Mouse (Mus musculus): Measurements from ENCODE around the gene Dennd1b. TPM values are rescaled to one million over a fixed set of nuclear protein-coding genes. Genes with fewer than 3 reads are reported as not detected.
A peak's percentile ranks its signal among the peaks of the same experiment; 100 is the strongest.

Dennd1b gene
- polyA plus RNA-seq, 1 experiment from 2014 or later: 10.4 TPM

- Histone ChIP-seq H3K4me1 (ENCODE audit: control insufficient read depth, insufficient read depth, low read length) (no peaks in the 10 kb centered on the region), H3K4me2 (ENCODE audit: low read depth, low read length) (no peak overlapping the region), H3K9me3 (ENCODE audit: control insufficient read depth, low read length) (no peaks in the 10 kb centered on the region), H3K36me3 (ENCODE audit: control insufficient read depth, insufficient read depth, low read length) (no peaks in the 10 kb centered on the region), H3K9ac (ENCODE audit: low read depth, low read length) (no peak overlapping the region), H3K4me3 (ENCODE audit: low read depth, low read length) (no peak overlapping the region), H3K27ac (replicated peaks; ENCODE audit: low read depth, low read length) (no peak overlapping the region), H3K27me3 (replicated peaks; ENCODE audit: control insufficient read depth, insufficient read depth, low read length) (no peaks in the 10 kb centered on the region)
- 0 out of 2 replicates have a peak, but pooled peaks have one; percentile 6 for ATAC-seq (ENCODE audit: low read depth)
- 44% methylated on average over 4 of the region's 4 CpGs for WGBS
- peak; percentile 27 for DNase-seq (ENCODE audit: low spot score)
Observed at GRCm38 (mm10) chr1:139038074-139038473, 74.8 kb downstream of the Dennd1b start.

GRCm38 (mm10) chr1:139038620-139039019 is 75.4 kb downstream of the Dennd1b start:
- 43% methylated on average over 3 of the region's 3 CpGs for WGBS
- DNase-seq (ENCODE audit: low spot score): no peak
- Histone ChIP-seq H3K27ac (replicated peaks; ENCODE audit: low read depth, low read length) (no peak overlapping the region), H3K27me3 (replicated peaks; ENCODE audit: control insufficient read depth, insufficient read depth, low read length) (no peaks in the 10 kb centered on the region), H3K4me1 (ENCODE audit: control insufficient read depth, insufficient read depth, low read length) (no peaks in the 10 kb centered on the region), H3K4me3 (ENCODE audit: low read depth, low read length) (no peak overlapping the region), H3K4me2 (ENCODE audit: low read depth, low read length) (no peak overlapping the region), H3K9ac (ENCODE audit: low read depth, low read length) (no peak overlapping the region), H3K9me3 (ENCODE audit: control insufficient read depth, low read length) (no peaks in the 10 kb centered on the region), H3K36me3 (ENCODE audit: control insufficient read depth, insufficient read depth, low read length) (no peaks in the 10 kb centered on the region)
- no peak for ATAC-seq (ENCODE audit: low read depth)

GRCm38 (mm10) chr1:139039529-139040230 is 76.4 kb downstream of the Dennd1b start:
- H3K4me2 ChIP-seq (ENCODE audit: low read depth, low read length): no peak overlapping the region
- WGBS: 61% methylated on average over 7 of the region's 7 CpGs
- H3K27ac ChIP-seq (replicated peaks; ENCODE audit: low read depth, low read length): no peak overlapping the region
- no peaks in the 10 kb centered on the region for H3K9me3 ChIP-seq (ENCODE audit: control insufficient read depth, low read length)
- H3K27me3 ChIP-seq (replicated peaks; ENCODE audit: control insufficient read depth, insufficient read depth, low read length): no peaks in the 10 kb centered on the region
- no peaks in the 10 kb centered on the region for H3K4me1 ChIP-seq (ENCODE audit: control insufficient read depth, insufficient read depth, low read length)
- no peaks in the 10 kb centered on the region for H3K36me3 ChIP-seq (ENCODE audit: control insufficient read depth, insufficient read depth, low read length)
- no peak overlapping the region for H3K9ac ChIP-seq (ENCODE audit: low read depth, low read length)
- DNase-seq (ENCODE audit: low spot score) (peak; percentile 14), ATAC-seq (ENCODE audit: low read depth) (no peak)
- no peak overlapping the region for H3K4me3 ChIP-seq (ENCODE audit: low read depth, low read length)

- Histone ChIP-seq H3K4me3 (ENCODE audit: low read depth, low read length) (no peak overlapping the region), H3K9ac (ENCODE audit: low read depth, low read length) (no peak overlapping the region), H3K27ac (replicated peaks; ENCODE audit: low read depth, low read length) (no peak overlapping the region), H3K4me1 (ENCODE audit: control insufficient read depth, insufficient read depth, low read length) (no peaks in the 10 kb centered on the region), H3K9me3 (ENCODE audit: control insufficient read depth, low read length) (no peaks in the 10 kb centered on the region), H3K4me2 (ENCODE audit: low read depth, low read length) (no peak overlapping the region), H3K27me3 (replicated peaks; ENCODE audit: control insufficient read depth, insufficient read depth, low read length) (no peaks in the 10 kb centered on the region), H3K36me3 (ENCODE audit: control insufficient read depth, insufficient read depth, low read length) (no peaks in the 10 kb centered on the region)
- DNase-seq (ENCODE audit: low spot score) (no peak), ATAC-seq (ENCODE audit: low read depth) (no peak)
- WGBS: 32% methylated on average over 6 of the region's 6 CpGs
Observed at GRCm38 (mm10) chr1:139049075-139049474, 85.8 kb downstream of the Dennd1b start.

- Histone ChIP-seq H3K27me3 (replicated peaks; ENCODE audit: control insufficient read depth, insufficient read depth, low read length) (no peaks in the 10 kb centered on the region), H3K4me1 (ENCODE audit: control insufficient read depth, insufficient read depth, low read length) (no peaks in the 10 kb centered on the region), H3K9me3 (ENCODE audit: control insufficient read depth, low read length) (no peaks in the 10 kb centered on the region), H3K4me2 (ENCODE audit: low read depth, low read length) (no peak overlapping the region), H3K9ac (ENCODE audit: low read depth, low read length) (no peak overlapping the region), H3K27ac (replicated peaks; ENCODE audit: low read depth, low read length) (no peak overlapping the region), H3K4me3 (ENCODE audit: low read depth, low read length) (no peak overlapping the region), H3K36me3 (ENCODE audit: control insufficient read depth, insufficient read depth, low read length) (no peaks in the 10 kb centered on the region; the same call in 1 of the 2 replicates)
- peak; percentile 10 for DNase-seq (ENCODE audit: low spot score)
- 64% methylated on average over 11 of the region's 11 CpGs for WGBS
- ATAC-seq (ENCODE audit: low read depth): 0 out of 2 replicates have a peak, but pooled peaks have one; percentile 30
Observed at GRCm38 (mm10) chr1:139049881-139050472, 86.7 kb downstream of the Dennd1b start.

- Histone ChIP-seq H3K36me3 (ENCODE audit: control insufficient read depth, insufficient read depth, low read length) (no peaks in the 10 kb centered on the region; the same call in 1 of the 2 replicates), H3K27ac (replicated peaks; ENCODE audit: low read depth, low read length) (no peak overlapping the region), H3K4me3 (ENCODE audit: low read depth, low read length) (no peak overlapping the region), H3K4me2 (ENCODE audit: low read depth, low read length) (no peak overlapping the region), H3K9ac (ENCODE audit: low read depth, low read length) (no peak overlapping the region), H3K4me1 (ENCODE audit: control insufficient read depth, insufficient read depth, low read length) (no peaks in the 10 kb centered on the region), H3K27me3 (replicated peaks; ENCODE audit: control insufficient read depth, insufficient read depth, low read length) (no peaks in the 10 kb centered on the region), H3K9me3 (ENCODE audit: control insufficient read depth, low read length) (no peaks in the 10 kb centered on the region)
- DNase-seq (ENCODE audit: low spot score) (no peak), ATAC-seq (ENCODE audit: low read depth) (no peak)
Observed at GRCm38 (mm10) chr1:139053003-139053402, 89.8 kb downstream of the Dennd1b start.

GRCm38 (mm10) chr1:139060301-139060700 is 97.1 kb downstream of the Dennd1b start:
- WGBS: 81% methylated on average over 5 of the region's 5 CpGs
- H3K9me3 ChIP-seq (ENCODE audit: control insufficient read depth, low read length): no peaks in the 10 kb centered on the region
- ATAC-seq (ENCODE audit: low read depth): no peak
- no peak overlapping the region for H3K4me3 ChIP-seq (ENCODE audit: low read depth, low read length)
- H3K4me2 ChIP-seq (ENCODE audit: low read depth, low read length): no peak overlapping the region
- no peaks in the 10 kb centered on the region for H3K4me1 ChIP-seq (ENCODE audit: control insufficient read depth, insufficient read depth, low read length)
- H3K9ac ChIP-seq (ENCODE audit: low read depth, low read length): no peak overlapping the region
- H3K27me3 ChIP-seq (replicated peaks; ENCODE audit: control insufficient read depth, insufficient read depth, low read length): no peaks in the 10 kb centered on the region
- H3K27ac ChIP-seq (replicated peaks; ENCODE audit: low read depth, low read length): no peak overlapping the region
- DNase-seq (ENCODE audit: low spot score): no peak
- H3K36me3 ChIP-seq (ENCODE audit: control insufficient read depth, insufficient read depth, low read length): no peaks in the 10 kb centered on the region

- H3K4me3 ChIP-seq (ENCODE audit: low read depth, low read length): no peak overlapping the region
- H3K9ac ChIP-seq (ENCODE audit: low read depth, low read length): no peak overlapping the region
- no peak for ATAC-seq (ENCODE audit: low read depth)
- H3K9me3 ChIP-seq (ENCODE audit: control insufficient read depth, low read length): no peaks in the 10 kb centered on the region
- no peak overlapping the region for H3K4me2 ChIP-seq (ENCODE audit: low read depth, low read length)
- no peaks in the 10 kb centered on the region for H3K27me3 ChIP-seq (replicated peaks; ENCODE audit: control insufficient read depth, insufficient read depth, low read length)
- H3K36me3 ChIP-seq (ENCODE audit: control insufficient read depth, insufficient read depth, low read length): no peaks in the 10 kb centered on the region
- 78% methylated on average over 2 of the region's 2 CpGs for WGBS
- DNase-seq (ENCODE audit: low spot score): no peak
- no peaks in the 10 kb centered on the region for H3K4me1 ChIP-seq (ENCODE audit: control insufficient read depth, insufficient read depth, low read length)
- no peak overlapping the region for H3K27ac ChIP-seq (replicated peaks; ENCODE audit: low read depth, low read length)
Observed at GRCm38 (mm10) chr1:139064711-139065110, 101.5 kb downstream of the Dennd1b start.

- no peaks in the 10 kb centered on the region for H3K36me3 ChIP-seq (ENCODE audit: control insufficient read depth, insufficient read depth, low read length)
- no peak overlapping the region for H3K4me2 ChIP-seq (ENCODE audit: low read depth, low read length)
- H3K27me3 ChIP-seq (replicated peaks; ENCODE audit: control insufficient read depth, insufficient read depth, low read length): no peaks in the 10 kb centered on the region
- WGBS: 47% methylated on average over 2 of the region's 2 CpGs
- no peak overlapping the region for H3K9ac ChIP-seq (ENCODE audit: low read depth, low read length)
- no peaks in the 10 kb centered on the region for H3K4me1 ChIP-seq (ENCODE audit: control insufficient read depth, insufficient read depth, low read length)
- ATAC-seq (ENCODE audit: low read depth): no peak
- H3K9me3 ChIP-seq (ENCODE audit: control insufficient read depth, low read length): no peaks in the 10 kb centered on the region
- H3K4me3 ChIP-seq (ENCODE audit: low read depth, low read length): no peak overlapping the region
- peak; percentile 27 for DNase-seq (ENCODE audit: low spot score)
- no peak overlapping the region for H3K27ac ChIP-seq (replicated peaks; ENCODE audit: low read depth, low read length)
Observed at GRCm38 (mm10) chr1:139067210-139067609, 104.0 kb downstream of the Dennd1b start.

Measured in embryonic facial prominence, embryonic 14.5 days (tissue).